Mouse (Mus musculus) c-Kit-positive CD71-negative TER-119-negative erythroid progenitor cells, embryonic 14.5 days (primary cell): Measurements from ENCODE around the gene Hoxd3.

ENCODE experiments used
- DNase-seq: peaks from one replicate; pipeline ENCODE4 v3.0.0-alpha.2; 2013; ENCODE audit warnings: low read depth

Hoxd3 gene

GRCm38 (mm10) chr2:74679596-74679971, 32.1 kb upstream of the Hoxd3 start:
- DNase-seq = no peak

GRCm38 (mm10) chr2:74679980-74680379, 31.7 kb upstream of the Hoxd3 start:
- DNase-seq = no peak

- DNase-seq = no peak
These were observed 30.9 kb upstream of the Hoxd3 start for GRCm38 (mm10) chr2:74680561-74681398.

- DNase-seq = no peak
These were observed 29.9 kb upstream of the Hoxd3 start for GRCm38 (mm10) chr2:74681594-74682531.

GRCm38 (mm10) chr2:74682796-74683195, 28.9 kb upstream of the Hoxd3 start:
- no peak for DNase-seq

GRCm38 (mm10) chr2:74683471-74683951, 28.2 kb upstream of the Hoxd3 start:
- no peak for DNase-seq

- no peak for DNase-seq
These were observed 27.6 kb upstream of the Hoxd3 start for GRCm38 (mm10) chr2:74684106-74684505.

GRCm38 (mm10) chr2:74685059-74685603, 26.6 kb upstream of the Hoxd3 start:
- no peak for DNase-seq

- DNase-seq = no peak
These were observed 25.3 kb upstream of the Hoxd3 start for GRCm38 (mm10) chr2:74686301-74686987.

- DNase-seq = no peak
These were observed 24.6 kb upstream of the Hoxd3 start for GRCm38 (mm10) chr2:74686988-74687697.

GRCm38 (mm10) chr2:74687698-74688555, 23.8 kb upstream of the Hoxd3 start:
- no peak for DNase-seq

GRCm38 (mm10) chr2:74688795-74689573, 22.7 kb upstream of the Hoxd3 start:
- no peak for DNase-seq

GRCm38 (mm10) chr2:74689574-74690337, 22.0 kb upstream of the Hoxd3 start:
- DNase-seq = no peak

- no peak for DNase-seq
These were observed 21.4 kb upstream of the Hoxd3 start for GRCm38 (mm10) chr2:74690338-74690716.

GRCm38 (mm10) chr2:74691022-74691951, 20.4 kb upstream of the Hoxd3 start, which contains the start of gene Hoxd10:
Gene Hoxd10 (plus strand): TSS chr2:74691924.
- DNase-seq = no peak

GRCm38 (mm10) chr2:74691995-74692807, 19.5 kb upstream of the Hoxd3 start:
- no peak for DNase-seq
